Mouse (Mus musculus) gastrocnemius, adult 18-20 months (tissue): ENCODE results near the gene Dpf2. TPM values are rescaled to one million over a fixed set of nuclear protein-coding genes. Genes with fewer than 3 reads are reported as not detected.

ENCODE experiments used
- DNase-seq: peaks from one replicate; pipeline ENCODE4 v3.0.0; 2021; ENCODE audit warnings: low spot score
- long read RNA-seq, 2 experiments: library from polyadenylated mRNA; stranded (forward); transcript quantifications; one replicate each; pipeline ENCODE4 v2.0.0; 2021
- total RNA-seq, 2 experiments: library from RNA; stranded (reverse); gene quantifications; 2 replicates each; pipeline ENCODE4 v1.2.3; 2021

Dpf2 gene
- 10 to 100 TPM; 76.3 to 85.1 TPM for total RNA-seq
- long read RNA-seq, experiment 1, transcript Dpf2-205 (11 exons, 3,314 nt), result minor isoform, 6 of 119 reads
- long read RNA-seq, experiment 1, transcript Dpf2-202 (12 exons, 2,406 nt), result major isoform, 97 of 119 reads
- long read RNA-seq, experiment 1, partial matches to known transcripts, result 0 of 119 reads
- long read RNA-seq, experiment 1, other reads (novel, unspliced or antisense), result 16 of 119 reads
- long read RNA-seq, experiment 2, transcript Dpf2-202 (12 exons, 2,406 nt), result major isoform, 69 of 95 reads
- long read RNA-seq, experiment 2, transcript Dpf2-205 (11 exons, 3,314 nt), result minor isoform, 8 of 95 reads
- long read RNA-seq, experiment 2, partial matches to known transcripts, result 4 of 95 reads
- long read RNA-seq, experiment 2, other reads (novel, unspliced or antisense), result 14 of 95 reads

DNA sequence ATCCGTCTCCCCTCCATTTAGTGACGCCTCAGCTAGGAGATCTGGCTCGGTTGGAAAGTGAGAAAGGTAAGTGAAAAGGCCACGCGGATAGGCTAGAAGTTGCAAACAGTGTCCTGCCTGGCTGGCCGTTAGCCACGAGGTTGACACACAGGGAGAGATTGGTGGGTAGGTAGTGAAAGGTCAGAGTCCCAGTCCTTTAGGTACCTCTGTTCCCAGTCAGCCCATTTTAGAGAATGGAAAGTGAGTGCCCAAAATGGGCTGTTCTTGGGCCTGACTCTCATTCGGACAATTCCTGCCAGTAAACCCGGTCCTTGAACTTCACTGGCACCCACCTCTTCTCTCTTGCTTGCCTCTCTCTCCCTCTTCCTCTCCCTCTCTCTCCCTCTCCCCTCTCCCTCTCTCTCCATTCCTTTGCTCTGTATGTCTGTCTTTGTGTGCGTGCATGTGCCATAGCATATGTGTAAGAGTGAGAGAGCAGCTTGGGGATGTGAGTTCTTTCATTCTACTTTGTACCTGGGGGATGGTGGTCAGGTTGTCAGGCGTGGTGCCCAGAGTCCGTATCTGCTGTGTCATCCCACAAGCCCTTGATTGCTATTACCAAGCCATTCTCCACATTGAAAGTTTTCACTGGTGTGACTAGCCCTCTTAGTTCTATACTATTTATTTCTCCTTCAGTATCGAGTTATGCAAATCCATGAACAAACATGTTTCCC lies at the start of gene Dpf2:
Gene Dpf2, minus strand, starts transcription at position 4 of the 713 bp plus-strand sequence.
- no peak for DNase-seq

DNA sequence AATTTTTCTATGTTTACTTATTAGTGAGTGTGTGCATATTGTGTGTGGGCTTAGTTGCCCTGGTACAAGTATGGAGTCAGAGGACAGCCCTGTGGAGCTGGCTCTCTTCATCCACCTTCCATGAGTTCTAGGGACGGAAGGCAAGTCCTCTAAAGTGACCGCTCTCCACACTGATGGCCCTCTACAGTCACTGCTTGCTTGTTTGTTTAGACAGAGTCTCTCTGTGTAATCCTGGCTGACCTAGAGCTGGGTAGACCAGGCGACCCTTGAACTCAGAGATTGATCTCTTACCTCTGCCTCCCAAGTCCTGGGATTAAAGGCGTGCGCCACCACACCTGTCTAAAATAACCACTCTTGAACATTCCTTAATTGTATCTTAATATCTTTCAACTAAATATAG lies 44.6 kb upstream of the Dpf2 start:
- no peak for DNase-seq

GRCm38 (mm10) chr19:5956685-5957084 lies 43.9 kb upstream of the Dpf2 start:
- peak; percentile 90 for DNase-seq

DNA sequence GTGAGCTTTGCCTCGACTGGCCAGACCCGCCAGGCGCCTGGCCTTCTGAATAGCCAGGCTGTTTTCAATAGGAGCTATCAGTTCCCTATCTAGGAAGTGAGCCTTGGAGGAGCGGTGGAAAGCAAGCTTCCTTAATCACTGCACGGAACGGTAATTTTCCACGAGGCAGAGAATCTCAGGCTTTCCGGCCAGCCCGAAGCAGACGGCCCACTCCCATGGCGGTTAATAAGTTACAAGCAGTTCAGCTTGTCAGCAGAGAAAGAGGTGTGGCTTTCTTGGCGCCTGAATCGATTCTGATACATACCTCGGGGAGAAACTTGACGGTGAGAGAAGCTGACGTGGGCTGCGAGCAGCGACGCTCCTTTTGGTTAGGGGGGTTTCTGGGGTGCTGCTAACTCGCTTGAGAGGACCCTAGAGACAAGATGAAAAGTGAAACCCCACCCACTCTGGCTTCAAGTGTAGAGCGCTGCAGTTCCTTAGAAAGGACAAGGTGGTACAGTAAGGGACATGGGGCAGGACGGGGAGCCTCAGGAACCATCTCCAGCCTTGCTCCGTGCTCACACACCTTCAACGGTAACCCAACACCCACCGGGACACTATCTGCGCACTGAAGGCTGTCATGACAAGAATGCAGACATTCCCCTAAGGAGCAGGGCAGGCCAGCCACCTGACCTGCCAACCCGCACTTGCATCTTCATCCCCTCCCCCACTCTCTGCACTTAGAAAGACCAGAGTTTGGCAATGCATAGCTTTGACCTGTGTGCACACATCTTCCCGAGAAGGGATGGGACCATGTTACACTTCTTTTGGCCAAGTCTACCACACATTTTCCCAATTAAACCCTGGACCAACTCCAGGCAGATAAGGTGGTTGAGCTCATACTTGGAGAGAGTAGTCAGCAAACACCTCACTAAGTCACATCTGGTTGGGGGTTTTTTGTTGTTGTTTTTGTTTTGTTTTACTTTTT lies 43.2 kb upstream of the Dpf2 start:
- DNase-seq, result no peak

DNA sequence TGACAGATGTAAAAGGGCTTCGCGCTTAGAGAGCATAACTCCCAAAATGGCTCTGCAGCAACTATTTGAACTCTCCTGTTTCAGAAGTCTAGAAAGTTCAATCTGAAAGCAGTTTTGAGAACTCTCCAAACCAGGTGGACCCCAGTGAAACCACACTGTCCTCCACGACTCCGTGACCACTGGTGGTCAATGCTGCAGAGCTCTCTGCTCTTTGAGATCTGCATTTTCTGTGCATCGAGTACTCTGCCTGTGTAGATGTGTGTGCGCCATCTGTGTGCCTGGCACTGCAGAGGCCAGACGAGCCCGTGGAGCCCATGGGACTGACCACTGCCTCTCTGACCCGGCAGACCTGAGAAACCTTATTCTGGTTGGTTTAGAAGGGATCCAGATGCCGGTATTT lies 42.1 kb upstream of the Dpf2 start:
- DNase-seq, result no peak

DNA sequence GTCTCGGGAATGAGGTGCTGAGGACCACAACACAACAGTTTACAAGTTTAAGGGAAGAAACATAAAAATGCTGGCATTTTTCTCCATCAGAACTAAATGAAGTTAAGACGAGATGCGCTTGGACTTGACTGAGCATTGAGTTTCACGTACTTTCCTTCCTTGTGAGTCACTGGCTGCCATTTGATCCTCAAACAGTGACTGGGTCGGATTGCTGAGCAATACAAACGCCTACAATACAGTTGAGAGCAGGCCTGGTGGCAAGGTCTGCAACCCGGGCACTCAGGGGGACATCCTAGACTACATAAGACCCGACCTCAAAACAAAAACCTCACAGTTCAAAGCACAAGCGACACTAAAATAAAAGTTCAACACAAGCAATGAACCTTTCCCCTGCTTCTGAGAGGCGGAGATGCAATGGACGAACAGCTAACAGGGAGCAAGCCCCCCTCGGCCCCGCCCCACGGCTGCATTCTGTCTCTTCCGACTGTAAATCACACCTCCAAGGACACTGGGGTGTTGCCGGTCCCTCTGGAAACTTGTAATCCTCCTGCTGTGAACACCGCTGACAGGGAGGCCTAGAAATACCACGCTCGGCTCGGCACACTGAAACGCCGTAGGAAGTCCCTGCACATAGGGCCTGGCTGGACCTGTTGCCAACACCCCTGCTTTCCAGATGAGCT lies 41.4 kb upstream of the Dpf2 start:
- no peak for DNase-seq

GRCm38 (mm10) chr19:5953201-5953770 lies 40.5 kb upstream of the Dpf2 start:
- no peak for DNase-seq

DNA sequence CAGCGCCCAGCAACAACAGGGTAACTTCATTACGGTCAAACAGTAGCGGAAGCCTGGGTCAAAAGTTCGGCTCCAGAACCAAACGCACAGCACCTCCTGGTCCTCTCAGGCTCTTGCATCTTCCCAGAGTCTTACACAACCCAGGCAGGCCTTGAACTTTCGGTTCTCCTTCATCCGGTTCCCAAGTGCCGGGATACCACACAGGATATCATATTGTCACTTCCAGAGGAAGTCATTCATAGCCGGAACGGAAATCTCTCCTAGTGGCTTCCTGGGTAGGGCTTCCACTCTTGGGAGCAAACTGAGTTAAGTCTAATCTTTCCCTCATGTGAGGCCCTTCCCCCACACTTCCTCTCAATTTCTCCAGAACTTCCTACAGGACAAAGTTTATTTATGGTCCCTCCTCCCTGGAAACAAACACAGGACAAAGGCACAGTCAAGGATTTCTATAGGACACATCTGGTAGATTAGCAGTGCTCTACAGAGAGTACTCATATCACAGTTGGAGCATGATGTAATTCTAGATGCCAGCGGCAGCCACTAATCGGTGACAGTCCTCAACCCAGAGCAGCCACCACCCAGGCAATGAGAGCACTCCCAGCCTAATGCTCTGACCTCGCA lies 39.4 kb upstream of the Dpf2 start:
- peak; percentile 52 for DNase-seq

GRCm38 (mm10) chr19:5951631-5952030 lies 38.8 kb upstream of the Dpf2 start:
- DNase-seq, result no peak

DNA sequence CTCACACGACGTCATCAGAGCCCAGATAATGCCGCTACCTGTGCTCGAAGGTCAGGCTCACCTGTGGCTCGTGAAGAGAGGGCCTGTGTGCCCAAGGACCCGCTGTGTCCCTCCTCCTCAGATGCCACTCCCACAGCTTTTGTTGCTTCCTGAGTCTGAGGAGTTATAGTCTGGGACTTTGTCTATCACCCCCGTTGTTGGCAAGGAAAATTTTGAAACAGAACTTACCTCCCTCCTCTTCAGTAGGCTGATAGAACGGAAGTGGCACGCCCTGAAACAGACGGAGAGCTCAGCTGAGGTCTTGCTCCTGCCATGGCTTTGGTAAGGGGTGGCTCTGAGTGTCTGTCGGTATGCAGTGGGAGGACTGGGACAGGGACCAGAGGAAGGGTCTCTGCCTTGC lies 37.4 kb upstream of the Dpf2 start:
- no peak for DNase-seq

GRCm38 (mm10) chr19:5945891-5946290 lies 33.1 kb upstream of the Dpf2 start:
- peak; percentile 69 for DNase-seq

DNA sequence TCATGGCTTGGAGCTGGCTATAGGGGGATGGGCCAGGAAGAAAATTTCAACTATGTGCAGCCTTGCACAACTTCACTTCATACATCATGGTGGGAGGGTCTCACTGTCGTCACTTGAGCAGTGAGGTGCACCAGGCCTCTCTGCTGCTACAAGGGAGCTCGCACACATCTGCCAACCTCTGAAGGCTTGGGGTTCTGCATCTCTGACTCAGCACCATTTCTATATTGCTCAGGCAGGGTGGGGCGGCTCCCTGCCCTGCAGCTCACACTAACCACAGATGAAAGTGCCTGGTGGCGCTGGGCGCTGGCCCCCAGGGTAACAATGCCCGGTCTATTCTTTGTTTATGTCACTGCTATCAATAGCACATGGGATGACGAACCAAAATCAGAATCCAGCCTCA lies 32.2 kb upstream of the Dpf2 start:
- DNase-seq, result no peak

GRCm38 (mm10) chr19:5944145-5944544 lies 31.3 kb upstream of the Dpf2 start:
- no peak for DNase-seq

DNA sequence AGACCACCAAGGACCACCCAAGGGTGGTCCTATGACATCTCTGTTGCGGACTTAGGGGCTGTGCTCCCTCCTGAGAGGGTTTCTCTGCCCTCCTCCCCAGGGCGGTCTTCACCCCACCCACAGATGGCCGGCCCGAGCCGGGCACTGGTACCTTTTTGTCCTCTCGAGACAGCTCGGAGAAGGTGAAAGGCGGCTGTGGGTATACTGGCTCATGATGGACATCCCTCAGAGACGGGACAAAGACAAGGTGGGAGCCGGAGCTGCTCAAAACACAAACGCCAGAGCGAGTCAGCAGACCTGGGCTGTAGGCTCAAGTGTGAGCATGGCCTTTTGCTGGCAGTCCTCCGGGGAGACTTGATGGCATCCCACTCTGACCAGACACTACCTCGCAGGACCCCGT lies 30.6 kb upstream of the Dpf2 start:
- DNase-seq, result no peak

DNA sequence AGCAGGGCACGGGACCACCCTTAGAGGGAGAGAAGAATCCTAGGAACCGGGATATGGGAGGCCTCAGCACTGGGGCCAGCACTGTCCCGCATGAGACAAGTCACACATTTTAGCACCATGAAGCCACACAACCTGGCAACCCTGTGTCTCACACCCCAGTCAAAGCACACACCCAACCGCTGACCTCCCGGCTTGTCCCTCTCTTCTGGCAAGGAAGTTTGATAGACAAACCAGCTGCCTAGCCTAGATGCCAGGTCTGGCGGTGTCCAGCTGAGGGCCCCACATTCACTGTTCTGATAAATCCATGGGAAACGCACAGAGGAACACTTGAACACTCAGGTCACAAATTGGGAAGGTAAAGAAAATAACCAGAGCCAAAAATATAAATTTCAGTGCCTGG lies 29.8 kb upstream of the Dpf2 start:
- peak; percentile 56 for DNase-seq

GRCm38 (mm10) chr19:5940656-5941055 lies 27.8 kb upstream of the Dpf2 start:
- DNase-seq, result peak; percentile 59

- DNase-seq, result peak; percentile 94
Observed at GRCm38 (mm10) chr19:5940173-5940572, 27.4 kb upstream of the Dpf2 start.

DNA sequence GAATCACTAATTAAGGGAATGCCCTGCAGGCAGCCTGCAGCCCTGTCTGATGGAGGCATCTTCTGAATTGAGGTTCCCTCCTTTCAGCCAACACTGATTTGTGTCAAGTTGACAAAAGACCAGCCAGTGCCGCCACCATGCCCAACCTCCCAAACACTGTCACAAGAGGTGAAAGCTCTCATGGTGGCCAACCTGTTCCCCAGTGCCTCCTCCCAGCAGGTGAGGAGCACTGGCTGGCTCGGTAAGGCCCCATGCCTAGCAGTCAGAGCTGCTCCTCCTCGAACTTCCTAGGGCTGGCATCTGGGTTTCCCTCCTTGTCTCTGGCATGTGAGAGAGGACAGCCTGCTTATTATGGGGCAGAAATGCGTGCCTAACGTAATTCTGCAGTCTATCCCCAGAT lies 26.9 kb upstream of the Dpf2 start:
- DNase-seq, result no peak

GRCm38 (mm10) chr19:5938516-5938915 lies 25.7 kb upstream of the Dpf2 start:
- no peak for DNase-seq

DNA sequence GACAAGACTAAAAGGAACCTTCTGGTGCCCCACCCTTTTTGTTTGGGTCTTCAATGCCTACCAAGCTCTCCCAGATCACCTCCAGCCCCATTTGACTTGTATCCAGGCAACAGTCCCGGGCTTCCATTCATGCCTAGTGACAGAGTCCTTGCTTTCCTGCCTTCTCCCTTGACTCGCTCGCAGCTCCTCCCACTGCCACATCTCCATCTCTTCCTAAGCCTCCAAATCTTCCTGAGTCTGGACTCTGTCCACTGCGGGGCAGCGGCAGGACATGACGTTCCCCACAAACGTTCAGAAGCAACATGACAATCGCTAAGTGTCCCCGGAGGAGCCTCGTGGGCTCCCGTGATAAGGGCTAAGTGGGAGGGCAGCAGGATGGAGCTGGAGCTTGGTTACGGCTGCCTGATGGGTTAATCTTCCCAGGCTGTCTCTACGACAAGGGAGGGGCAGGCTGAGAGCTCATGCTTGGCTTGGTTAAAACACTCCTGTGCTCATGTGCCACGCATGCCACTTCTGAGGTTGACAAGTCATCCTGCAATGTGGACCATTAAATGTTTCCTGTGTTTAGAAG lies 25.1 kb upstream of the Dpf2 start:
- no peak for DNase-seq
